Mouse (Mus musculus) heart, embryonic 16.5 days (tissue): ENCODE data around the gene Lif. TPM values are rescaled to one million over a fixed set of nuclear protein-coding genes. Genes with fewer than 3 reads are reported as not detected.

ENCODE experiments used
- ATAC-seq: fragments of 200-750 bp; cut with Nextera tagmentation; replicated peaks from 2 replicates; pipeline ENCODE4 v1.8.0; 2017; ENCODE audit warnings: moderate number of reproducible peaks; ENCODE audit not compliant: insufficient read depth, low FRiP score; ENCODE audit errors: extremely low read depth
- H3K27ac ChIP-seq: fragments of 300-500 bp; sonication (generic); 2 replicates; pipeline ENCODE4 v1.5.1; 2014; ENCODE audit warnings: mild to moderate bottlenecking, low read length, control low read depth, moderate library complexity
- H3K27me3 ChIP-seq: fragments of 300-500 bp; sonication (generic); 2 replicates; pipeline ENCODE4 v1.6.1; 2014; ENCODE audit warnings: low read length, mixed read lengths; ENCODE audit not compliant: control insufficient read depth, insufficient read depth
- H3K36me3 ChIP-seq: fragments of 300-500 bp; sonication (generic); 2 replicates; pipeline ENCODE4 v1.6.1; 2014; ENCODE audit not compliant: control insufficient read depth, insufficient read depth
- H3K4me1 ChIP-seq: fragments of 300-500 bp; sonication (generic); 2 replicates; pipeline ENCODE4 v1.6.1; 2014; ENCODE audit warnings: low read length, mixed read lengths; ENCODE audit not compliant: control insufficient read depth, insufficient read depth
- H3K4me2 ChIP-seq: fragments of 300-500 bp; sonication (generic); 2 replicates; pipeline ENCODE4 v1.6.1; 2014; ENCODE audit warnings: low read depth, mild to moderate bottlenecking, control low read depth, low read length
- H3K4me3 ChIP-seq: fragments of 300-500 bp; sonication (generic); 2 replicates; pipeline ENCODE4 v1.5.1; 2014; ENCODE audit warnings: mild to moderate bottlenecking, control low read depth, low read length
- H3K9ac ChIP-seq: fragments of 300-500 bp; sonication (generic); 2 replicates; pipeline ENCODE4 v1.6.1; 2014; ENCODE audit warnings: low read length, control low read depth
- H3K9me3 ChIP-seq: fragments of 300-500 bp; sonication (generic); replicated peaks from 2 replicates; pipeline ENCODE4 v1.6.1; 2016; ENCODE audit warnings: low read length; ENCODE audit not compliant: control insufficient read depth
- WGBS: fragments of 180-500 bp; shearing (Covaris S2); extraction: QIAGEN DNeasy Blood & Tissue Kit; methylation state at CpG from one replicate; pipeline ENCODE4 v1.1.7; 2014; 5-methylcytosine and 5-hydroxymethylcytosine counted together
- polyA plus RNA-seq: library from polyadenylated mRNA; unstranded; fragments of >200 nt; fragmentation: Nextera tagmentation; extraction: Ambion mirVana; gene quantifications from 2 replicates; pipeline ENCODE4 v1.2.1, GENCODE M21; 2015

Gene Lif
- polyA plus RNA-seq, 1 experiment from 2014 or later = 0.20 TPM

DNA sequence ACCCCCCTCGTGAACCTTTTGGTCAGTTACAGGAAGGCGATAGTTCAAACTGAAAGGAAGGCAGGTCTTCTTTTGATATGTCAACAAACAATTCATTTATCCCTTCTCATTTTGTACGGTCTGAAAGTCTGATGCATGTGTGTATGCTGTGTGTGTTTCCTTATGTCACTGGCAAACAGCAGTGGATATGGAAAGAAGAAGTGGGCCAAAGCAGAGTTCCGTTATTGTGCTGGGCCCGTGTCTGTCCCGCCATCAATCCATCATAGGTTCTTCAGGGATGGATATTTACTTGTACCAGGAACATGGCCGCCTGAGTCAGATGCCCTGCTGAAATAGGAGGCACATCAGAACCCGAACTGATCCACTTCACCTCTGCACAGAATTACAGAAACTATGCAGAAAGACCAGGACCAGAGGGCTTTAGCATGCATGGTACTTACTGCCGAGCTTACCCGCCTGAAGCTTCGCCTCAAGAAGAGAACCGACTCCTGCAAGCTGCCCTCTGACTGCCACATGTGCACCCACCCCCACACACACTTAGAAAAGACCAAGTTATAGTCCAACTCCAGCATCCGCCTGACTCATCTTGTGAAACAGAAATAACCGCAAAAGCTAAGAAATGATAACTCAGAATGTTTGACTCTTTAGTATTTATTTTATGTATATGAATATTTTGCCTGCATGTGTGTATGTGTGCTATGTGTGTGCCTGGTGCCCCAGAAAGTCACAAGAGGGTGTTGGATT is 62.0 kb downstream of the Lif start:
- 84% methylated on average over 14 of the region's 14 CpGs for WGBS

DNA sequence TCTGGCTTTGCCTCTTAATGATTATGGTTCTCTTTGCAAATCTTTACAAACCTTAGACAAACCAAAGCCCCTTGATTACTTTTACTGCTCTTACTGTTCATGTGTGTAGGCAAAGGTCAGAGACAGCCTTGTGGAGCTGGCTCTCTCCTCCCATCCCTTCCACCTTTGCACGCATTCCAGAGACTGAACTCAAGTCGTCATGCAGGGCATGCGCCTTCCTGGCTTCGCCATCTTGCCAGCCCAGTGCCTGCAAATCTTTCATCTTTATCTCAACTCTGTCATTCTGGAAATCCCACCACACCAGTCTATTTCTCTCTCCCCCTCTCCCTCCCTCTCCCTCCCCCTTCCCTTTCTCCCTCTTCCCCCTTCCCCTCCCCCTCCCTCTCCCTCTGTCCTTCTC is 63.5 kb downstream of the Lif start:
- no peak for ATAC-seq
- no peaks in the 10 kb centered on the region for H3K9me3 ChIP-seq
- no peak overlapping the region for H3K4me3 ChIP-seq
- H3K27me3 ChIP-seq = no peaks in the 10 kb centered on the region
- H3K4me1 ChIP-seq = no peaks in the 10 kb centered on the region
- no peak overlapping the region for H3K9ac ChIP-seq
- no peak overlapping the region for H3K4me2 ChIP-seq
- no peak overlapping the region for H3K27ac ChIP-seq
- H3K36me3 ChIP-seq = no peaks in the 10 kb centered on the region
- 58% methylated on average over 4 of the region's 4 CpGs for WGBS

More for the DNA sequence above, 62.0 kb downstream of the Lif start:
- Histone ChIP-seq H3K27ac (no peak overlapping the region), H3K4me2 (no peak overlapping the region), H3K36me3 (no peaks in the 10 kb centered on the region), H3K4me3 (no peak overlapping the region), H3K9me3 (no peaks in the 10 kb centered on the region), H3K27me3 (no peaks in the 10 kb centered on the region), H3K4me1 (no peaks in the 10 kb centered on the region), H3K9ac (no peak overlapping the region)
- ATAC-seq = no peak

Other genes with a start within 250 kb of the Lif start
- 0.38 and 2.1 TPM in 2 replicates for gene Sec14l4, start 226.1 kb upstream of the Lif start, polyA plus RNA-seq
- gene Sec14l3, start 192.7 kb upstream of the Lif start, polyA plus RNA-seq = 2.1 and 4.8 TPM in 2 replicates
- gene Mtfp1, start 162.1 kb upstream of the Lif start, polyA plus RNA-seq = 41.6 and 42.5 TPM in 2 replicates
- gene Sec14l2, start 134.1 kb upstream of the Lif start, polyA plus RNA-seq = 0.42 and 0.97 TPM in 2 replicates
- gene Rnf215, start 122.4 kb upstream of the Lif start, polyA plus RNA-seq = 19.2 and 20.6 TPM in 2 replicates
- gene Ccdc157, start 97.3 kb upstream of the Lif start, polyA plus RNA-seq = 4.5 and 5.0 TPM in 2 replicates
- 31.1 and 34.1 TPM in 2 replicates for gene Sf3a1, start 97.2 kb upstream of the Lif start, polyA plus RNA-seq
- 19.4 and 20.9 TPM in 2 replicates for gene Tbc1d10a, start 70.8 kb upstream of the Lif start, polyA plus RNA-seq
- gene Castor1, start 39.3 kb upstream of the Lif start, polyA plus RNA-seq = 10.0 and 14.0 TPM in 2 replicates
- gene Osm, start 21.1 kb upstream of the Lif start, polyA plus RNA-seq = 0.21 and 0.33 TPM in 2 replicates
- gene Hormad2, start 183.5 kb downstream of the Lif start, polyA plus RNA-seq = 0.21 and 0.56 TPM in 2 replicates